Mouse (Mus musculus) lung, postnatal 0 days (tissue): ENCODE results near the gene Kif2c.
A peak's percentile ranks its signal among the peaks of the same experiment; 100 is the strongest.

ENCODE experiments used
- CTCF ChIP-seq: IDR thresholded peaks from 2 replicates; pipeline ENCODE4 v1.5.1; 2016; ENCODE audit warnings: antibody characterized with exemption, mild to moderate bottlenecking
- EP300 ChIP-seq: IDR thresholded peaks from 2 replicates; pipeline ENCODE4 v1.6.1; 2016; ENCODE audit warnings: antibody characterized with exemption, mild to moderate bottlenecking, control low read depth

DNA sequence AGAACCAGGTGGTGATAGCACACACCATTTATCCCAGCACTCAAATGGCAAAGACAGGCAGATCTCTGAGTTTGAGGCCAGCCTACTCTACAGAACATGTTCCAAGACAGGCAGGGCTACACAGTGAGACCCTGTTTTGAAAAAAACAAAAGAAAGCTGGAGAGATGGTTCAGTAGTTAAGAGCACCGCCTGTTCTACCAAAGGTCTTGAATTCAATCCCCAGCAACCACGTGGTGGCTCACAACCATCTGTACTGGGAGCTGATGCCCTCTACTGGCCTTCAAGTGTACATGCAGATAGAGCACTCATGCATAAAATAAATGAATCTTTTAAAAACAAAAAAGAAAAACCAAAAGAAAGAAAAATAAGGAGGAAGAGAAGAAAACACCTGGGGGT lies 43.2 kb downstream of the Kif2c start:
- peak; percentile 83 for TF ChIP-seq CTCF
- TF ChIP-seq EP300, result no peak
